Mouse (Mus musculus): Measurements from ENCODE around the gene Fxyd3.

The Fxyd3 gene

GRCm38 (mm10) chr7:31076492-31076891, at the start of gene Fxyd3:
Fxyd3 (minus strand) TSS chr7:31076704.
- no peak for DNase-seq (ENCODE audit: low spot score)

GRCm38 (mm10) chr7:31125116-31125515, 48.6 kb upstream of the Fxyd3 start:
- DNase-seq (ENCODE audit: low spot score), result no peak

GRCm38 (mm10) chr7:31124381-31124780, 47.9 kb upstream of the Fxyd3 start:
- DNase-seq (ENCODE audit: low spot score), result no peak

GRCm38 (mm10) chr7:31123697-31124096, 47.2 kb upstream of the Fxyd3 start:
- no peak for DNase-seq (ENCODE audit: low spot score)

GRCm38 (mm10) chr7:31122641-31123631, 46.4 kb upstream of the Fxyd3 start:
- no peak for DNase-seq (ENCODE audit: low spot score)

- no peak for DNase-seq (ENCODE audit: low spot score)
Observed at GRCm38 (mm10) chr7:31119556-31119955, 43.1 kb upstream of the Fxyd3 start.

- no peak for DNase-seq (ENCODE audit: low spot score)
Observed at GRCm38 (mm10) chr7:31118486-31118885, 42.0 kb upstream of the Fxyd3 start.

GRCm38 (mm10) chr7:31117465-31117864, 41.0 kb upstream of the Fxyd3 start:
- no peak for DNase-seq (ENCODE audit: low spot score)

GRCm38 (mm10) chr7:31116721-31117145, 40.2 kb upstream of the Fxyd3 start:
- no peak for DNase-seq (ENCODE audit: low spot score)

- DNase-seq (ENCODE audit: low spot score), result no peak
Observed at GRCm38 (mm10) chr7:31115587-31116043, 39.1 kb upstream of the Fxyd3 start.

GRCm38 (mm10) chr7:31115182-31115581, 38.7 kb upstream of the Fxyd3 start, which contains the start of gene Hpn:
Hpn (minus strand) TSS chr7:31115290.
- DNase-seq (ENCODE audit: low spot score), result no peak

GRCm38 (mm10) chr7:31114646-31115045, 38.1 kb upstream of the Fxyd3 start:
- no peak for DNase-seq (ENCODE audit: low spot score)

GRCm38 (mm10) chr7:31113800-31114199, 37.3 kb upstream of the Fxyd3 start:
- no peak for DNase-seq (ENCODE audit: low spot score)

GRCm38 (mm10) chr7:31112036-31112435, 35.5 kb upstream of the Fxyd3 start:
- no peak for DNase-seq (ENCODE audit: low spot score)

GRCm38 (mm10) chr7:31110861-31111385, 34.4 kb upstream of the Fxyd3 start:
- DNase-seq (ENCODE audit: low spot score), result no peak

GRCm38 (mm10) chr7:31109796-31110195, 33.3 kb upstream of the Fxyd3 start:
- DNase-seq (ENCODE audit: low spot score), result no peak

GRCm38 (mm10) chr7:31109091-31109490, 32.6 kb upstream of the Fxyd3 start:
- DNase-seq (ENCODE audit: low spot score), result no peak

- no peak for DNase-seq (ENCODE audit: low spot score)
Observed at GRCm38 (mm10) chr7:31107781-31108180, 31.3 kb upstream of the Fxyd3 start.

- no peak for DNase-seq (ENCODE audit: low spot score)
Observed at GRCm38 (mm10) chr7:31106166-31106565, 29.7 kb upstream of the Fxyd3 start.

GRCm38 (mm10) chr7:31105061-31105768, 28.7 kb upstream of the Fxyd3 start:
- DNase-seq (ENCODE audit: low spot score), result no peak

GRCm38 (mm10) chr7:31100786-31101185, 24.3 kb upstream of the Fxyd3 start:
- no peak for DNase-seq (ENCODE audit: low spot score)

- DNase-seq (ENCODE audit: low spot score), result no peak
Observed at GRCm38 (mm10) chr7:31099612-31099982, 23.1 kb upstream of the Fxyd3 start.

All from c-Kit-positive CD71-positive TER-119-positive erythroid progenitor cells, embryonic 14.5 days (primary cell).